Mouse (Mus musculus) limb, embryonic 12.5 days (tissue): ENCODE measurements around the gene Pgp. TPM values are rescaled to one million over a fixed set of nuclear protein-coding genes. Genes with fewer than 3 reads are reported as not detected.

Experiments used
- ATAC-seq: fragments of 200-750 bp; cut with Nextera tagmentation; 2 replicates; pipeline ENCODE4 v1.8.0; 2017; ENCODE audit warnings: low read depth, moderate TSS enrichment; ENCODE audit not compliant: insufficient number of reproducible peaks, insufficient read depth, low FRiP score, low TSS enrichment
- H3K27ac ChIP-seq: fragments of 300-500 bp; sonication (generic); 2 replicates; pipeline ENCODE4 v1.5.1; 2016; ENCODE audit warnings: mild to moderate bottlenecking, moderate library complexity
- H3K27me3 ChIP-seq: fragments of 300-500 bp; sonication (generic); 2 replicates; pipeline ENCODE4 v1.6.1; 2016; ENCODE audit warnings: mild to moderate bottlenecking, moderate library complexity
- H3K36me3 ChIP-seq: fragments of 300-500 bp; sonication (generic); 2 replicates; pipeline ENCODE4 v1.6.1; 2016; ENCODE audit warnings: mild to moderate bottlenecking, moderate library complexity
- H3K4me1 ChIP-seq: fragments of 300-500 bp; sonication (generic); replicated peaks from 2 replicates; pipeline ENCODE4 v1.6.1; 2016
- H3K4me2 ChIP-seq: fragments of 300-500 bp; sonication (generic); 2 replicates; pipeline ENCODE4 v1.6.1; 2016; ENCODE audit warnings: mild to moderate bottlenecking, moderate library complexity
- H3K4me3 ChIP-seq: fragments of 300-500 bp; sonication (generic); replicated peaks from 2 replicates; pipeline ENCODE4 v1.5.1; 2016; ENCODE audit warnings: mild to moderate bottlenecking
- H3K9ac ChIP-seq: fragments of 300-500 bp; sonication (generic); replicated peaks from 2 replicates; pipeline ENCODE4 v1.6.1; 2016; ENCODE audit warnings: mild to moderate bottlenecking, moderate library complexity
- H3K9me3 ChIP-seq: fragments of 300-500 bp; sonication (generic); 2 replicates; pipeline ENCODE4 v1.6.1; 2016; ENCODE audit warnings: mild to moderate bottlenecking, moderate library complexity
- WGBS: fragments of 180-500 bp; shearing (Covaris S2); methylation state at CpG from one replicate; pipeline ENCODE4 v1.1.7; 2016; 5-methylcytosine and 5-hydroxymethylcytosine counted together
- polyA plus RNA-seq: library from polyadenylated mRNA; unstranded; fragments of >200 nt; fragmentation: Nextera tagmentation; extraction: Ambion mirVana; gene quantifications from 2 replicates; pipeline ENCODE4 v1.2.1, GENCODE M21; 2016

The Pgp gene
- polyA plus RNA-seq, 1 experiment from 2014 or later, result 56.6 TPM

DNA sequence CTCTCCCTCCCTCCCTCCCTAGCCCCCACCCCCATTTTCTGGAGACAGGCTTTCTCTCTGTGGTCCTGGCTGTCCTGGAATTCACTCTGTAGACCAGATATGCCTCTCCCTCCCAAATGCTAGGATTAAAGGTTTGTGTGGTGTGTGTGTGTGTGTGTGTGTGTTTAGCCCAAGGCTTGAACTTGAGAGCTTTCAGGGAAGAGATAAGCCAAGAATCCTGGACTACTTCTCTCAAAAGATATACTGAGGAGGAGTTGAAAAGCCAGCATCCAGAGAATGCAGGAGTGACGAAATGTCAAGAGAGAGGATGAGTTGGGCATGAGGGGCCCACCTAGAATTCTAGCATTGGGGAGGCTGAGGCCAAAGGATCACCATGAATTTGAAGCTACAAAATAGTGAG lies 7.3 kb upstream of the Pgp start:
- H3K9ac ChIP-seq, result no peak overlapping the region
- no peaks in the 10 kb centered on the region for H3K9me3 ChIP-seq
- H3K27me3 ChIP-seq, result no peaks in the 10 kb centered on the region
- no peak overlapping the region for H3K27ac ChIP-seq
- H3K4me2 ChIP-seq, result no peak overlapping the region
- H3K4me3 ChIP-seq, result no peak overlapping the region
- no peak for ATAC-seq
- no peaks in the 10 kb centered on the region for H3K36me3 ChIP-seq
- no peaks in the 10 kb centered on the region for H3K4me1 ChIP-seq
- WGBS, result 93% methylated on average over 1 of the region's 1 CpGs

DNA sequence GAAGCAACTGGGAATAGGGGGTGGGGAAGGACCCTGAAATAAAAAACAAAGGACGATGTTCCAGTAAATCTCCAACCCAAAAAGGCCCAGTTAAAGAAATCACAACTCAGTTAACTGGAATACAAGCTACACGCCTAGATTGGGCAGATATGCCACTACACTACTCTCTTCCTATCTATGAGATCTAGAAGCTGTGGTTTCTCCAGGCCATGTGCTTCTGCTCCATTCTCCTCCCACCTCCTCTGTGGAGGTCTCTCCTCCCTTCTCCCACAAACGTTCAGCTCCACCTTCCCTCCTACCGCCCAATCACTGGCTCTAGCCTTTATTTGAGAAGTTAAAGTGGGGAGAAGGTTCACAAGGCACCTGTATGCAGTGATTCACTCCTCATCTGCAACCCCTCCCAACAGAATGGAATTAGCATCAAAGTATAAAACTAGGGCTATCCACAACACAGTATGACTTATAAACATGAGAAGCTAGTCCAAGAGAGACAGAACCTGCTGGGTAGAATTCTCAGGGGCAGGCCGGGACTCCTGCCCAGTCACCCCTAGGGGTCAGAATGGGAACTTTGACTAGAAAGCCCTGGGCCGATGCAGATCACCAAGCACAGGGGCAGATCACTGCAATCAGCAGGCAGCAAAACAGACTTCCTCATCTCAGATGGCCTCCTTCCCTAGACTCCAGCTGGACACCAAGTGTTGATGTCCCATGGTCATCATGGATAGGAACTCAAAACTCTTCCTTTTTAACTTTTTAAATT lies 6.6 kb upstream of the Pgp start:
- H3K36me3 ChIP-seq, result no peaks in the 10 kb centered on the region
- no peak overlapping the region for H3K27ac ChIP-seq
- H3K4me2 ChIP-seq, result no peak overlapping the region
- no peaks in the 10 kb centered on the region for H3K4me1 ChIP-seq
- no peaks in the 10 kb centered on the region for H3K9me3 ChIP-seq
- H3K27me3 ChIP-seq, result no peaks in the 10 kb centered on the region
- WGBS, result 58% methylated on average over 6 of the region's 6 CpGs
- H3K4me3 ChIP-seq, result no peak overlapping the region
- no peak overlapping the region for H3K9ac ChIP-seq
- ATAC-seq, result no peak

DNA sequence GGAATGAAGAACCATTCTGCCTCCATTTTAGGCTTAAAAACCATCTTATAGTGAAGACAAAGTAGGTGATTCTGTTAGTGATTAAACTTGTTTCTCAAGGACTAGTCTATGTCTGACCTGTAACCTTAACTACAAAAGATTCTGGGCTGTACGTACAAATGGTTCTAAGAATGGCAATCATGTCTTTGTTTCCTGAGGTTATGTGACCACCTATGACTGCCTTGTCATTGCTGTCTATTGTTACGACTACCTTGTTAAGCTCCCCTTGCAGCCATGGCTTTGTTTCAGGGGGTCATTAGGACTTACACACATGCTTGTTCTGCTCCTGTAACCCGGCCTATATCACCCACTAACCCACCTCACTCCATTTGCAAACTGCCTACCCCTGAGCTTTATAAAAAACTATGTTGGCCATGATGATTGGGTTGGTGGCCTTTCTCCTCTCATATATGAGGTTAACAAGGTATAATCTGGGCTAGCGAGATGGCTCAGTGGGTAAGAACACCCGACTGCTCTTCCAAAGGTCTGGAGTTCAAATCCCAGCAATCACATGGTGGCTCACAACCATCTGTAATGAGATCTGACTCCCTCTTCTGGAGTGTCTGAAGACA lies 1.5 kb upstream of the Pgp start:
- no peak overlapping the region for H3K4me2 ChIP-seq
- no peak overlapping the region for H3K9ac ChIP-seq
- no peaks in the 10 kb centered on the region for H3K9me3 ChIP-seq
- no peaks in the 10 kb centered on the region for H3K27me3 ChIP-seq
- H3K4me1 ChIP-seq, result peaks cover 26% of the 10 kb centered on the region
- no peak overlapping the region for H3K27ac ChIP-seq
- peaks cover 14% of the 10 kb centered on the region for H3K36me3 ChIP-seq
- ATAC-seq, result no peak
- H3K4me3 ChIP-seq, result no peak overlapping the region
- WGBS, result 91% methylated on average over 5 of the region's 5 CpGs

DNA sequence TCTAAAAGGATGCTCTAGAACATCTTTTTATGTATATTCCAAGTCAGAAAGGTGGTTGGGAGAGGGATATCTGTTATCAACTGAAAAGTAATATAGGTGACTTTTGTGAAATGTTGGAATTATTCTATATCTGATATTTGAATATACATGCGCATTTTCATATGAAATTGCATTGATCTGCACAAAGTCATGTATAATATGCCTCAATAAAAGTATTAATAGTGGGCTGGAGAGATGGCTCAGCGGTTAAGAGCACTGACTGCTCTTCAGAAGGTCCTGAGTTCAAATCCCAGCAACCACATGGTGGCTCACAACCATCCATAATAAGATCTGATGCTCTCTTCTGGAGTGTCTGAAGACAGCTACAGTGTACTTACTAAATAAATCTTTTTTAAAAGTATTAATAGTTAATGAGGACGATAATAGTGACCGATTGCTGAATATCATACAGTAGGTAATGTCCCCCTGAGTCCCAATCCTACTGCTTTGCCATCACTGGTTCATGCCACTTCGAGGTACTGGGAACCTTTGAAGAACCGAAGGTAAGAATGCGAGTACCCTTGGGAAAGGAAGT lies 769 bp upstream of the Pgp start:
- Histone ChIP-seq H3K4me1 (peaks cover 32% of the 10 kb centered on the region), H3K4me3 (peak overlapping the region; percentile 87), H3K4me2 (peak overlapping the region; percentile 98), H3K27ac (peak overlapping the region; percentile 78), H3K9ac (peak overlapping the region; percentile 87), H3K9me3 (no peaks in the 10 kb centered on the region), H3K36me3 (peaks cover 21% of the 10 kb centered on the region), H3K27me3 (no peaks in the 10 kb centered on the region)
- ATAC-seq, result no peak
- WGBS, result 18% methylated on average over 7 of the region's 7 CpGs

DNA sequence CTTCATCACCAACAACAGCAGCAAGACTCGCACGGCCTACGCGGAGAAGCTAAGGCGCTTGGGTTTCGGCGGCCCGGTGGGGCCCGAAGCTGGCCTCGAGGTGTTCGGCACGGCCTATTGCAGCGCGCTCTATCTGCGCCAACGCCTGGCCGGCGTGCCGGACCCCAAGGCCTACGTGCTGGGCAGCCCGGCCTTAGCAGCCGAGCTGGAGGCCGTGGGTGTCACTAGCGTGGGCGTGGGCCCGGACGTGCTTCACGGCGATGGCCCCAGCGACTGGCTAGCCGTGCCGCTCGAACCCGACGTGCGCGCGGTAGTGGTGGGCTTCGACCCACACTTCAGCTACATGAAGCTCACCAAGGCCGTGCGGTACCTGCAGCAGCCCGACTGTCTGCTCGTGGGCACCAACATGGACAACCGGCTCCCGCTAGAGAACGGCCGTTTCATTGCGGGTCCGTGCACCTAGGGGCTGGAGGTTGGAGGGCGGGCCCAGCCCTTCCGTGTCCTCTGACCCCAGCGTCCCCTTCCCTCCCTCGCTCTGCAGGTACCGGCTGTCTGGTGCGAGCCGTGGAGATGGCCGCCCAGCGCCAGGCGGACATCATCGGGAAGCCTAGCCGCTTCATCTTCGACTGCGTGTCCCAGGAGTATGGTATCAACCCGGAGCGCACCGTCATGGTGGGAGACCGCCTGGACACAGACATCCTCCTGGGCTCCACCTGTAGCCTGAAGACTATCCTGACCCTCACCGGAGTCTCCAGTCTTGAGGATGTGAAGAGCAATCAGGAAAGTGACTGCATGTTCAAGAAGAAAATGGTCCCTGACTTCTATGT lies 722 bp downstream of the Pgp start:
- peaks cover 36% of the 10 kb centered on the region for H3K36me3 ChIP-seq
- no peaks in the 10 kb centered on the region for H3K9me3 ChIP-seq
- H3K4me1 ChIP-seq, result peaks cover 35% of the 10 kb centered on the region
- no peaks in the 10 kb centered on the region for H3K27me3 ChIP-seq
- ATAC-seq, result no peak
- H3K4me2 ChIP-seq, result peak overlapping the region; percentile 98
- H3K27ac ChIP-seq, result peak overlapping the region; percentile 78
- 1% methylated on average over 68 of the region's 68 CpGs for WGBS
- peak overlapping the region; percentile 87 for H3K9ac ChIP-seq
- peak overlapping the region; percentile 87 for H3K4me3 ChIP-seq

DNA sequence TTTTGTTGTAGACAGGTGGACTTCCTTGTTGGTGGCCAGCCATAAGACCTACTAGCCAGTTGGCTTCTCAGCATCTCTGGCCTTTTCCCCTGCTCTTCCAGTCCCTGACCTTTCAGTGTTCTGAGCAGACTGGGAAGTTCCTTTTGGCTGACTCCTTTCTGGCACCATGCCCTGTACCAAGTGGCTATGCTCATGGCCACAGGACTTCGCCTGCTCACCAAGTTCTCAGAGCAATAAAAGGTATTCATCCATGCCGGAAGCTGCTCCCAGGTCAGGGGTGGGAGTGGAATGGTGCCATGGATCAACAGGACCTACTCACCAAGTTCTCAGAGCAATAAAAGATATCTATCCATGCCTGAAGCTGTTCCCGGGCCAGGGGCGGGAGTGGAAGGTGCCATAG lies 2.3 kb downstream of the Pgp start:
- H3K9me3 ChIP-seq, result no peaks in the 10 kb centered on the region
- peak overlapping the region; percentile 98 for H3K4me2 ChIP-seq
- WGBS, result 83% methylated on average over 4 of the region's 4 CpGs
- H3K36me3 ChIP-seq, result peaks cover 52% of the 10 kb centered on the region
- peaks cover 35% of the 10 kb centered on the region for H3K4me1 ChIP-seq
- H3K4me3 ChIP-seq, result peak overlapping the region; percentile 87; the same call in 1 of the 2 replicates
- H3K27ac ChIP-seq, result peak overlapping the region; percentile 35; the same call in 1 of the 2 replicates
- ATAC-seq, result no peak
- no peaks in the 10 kb centered on the region for H3K27me3 ChIP-seq
- no peak overlapping the region for H3K9ac ChIP-seq

DNA sequence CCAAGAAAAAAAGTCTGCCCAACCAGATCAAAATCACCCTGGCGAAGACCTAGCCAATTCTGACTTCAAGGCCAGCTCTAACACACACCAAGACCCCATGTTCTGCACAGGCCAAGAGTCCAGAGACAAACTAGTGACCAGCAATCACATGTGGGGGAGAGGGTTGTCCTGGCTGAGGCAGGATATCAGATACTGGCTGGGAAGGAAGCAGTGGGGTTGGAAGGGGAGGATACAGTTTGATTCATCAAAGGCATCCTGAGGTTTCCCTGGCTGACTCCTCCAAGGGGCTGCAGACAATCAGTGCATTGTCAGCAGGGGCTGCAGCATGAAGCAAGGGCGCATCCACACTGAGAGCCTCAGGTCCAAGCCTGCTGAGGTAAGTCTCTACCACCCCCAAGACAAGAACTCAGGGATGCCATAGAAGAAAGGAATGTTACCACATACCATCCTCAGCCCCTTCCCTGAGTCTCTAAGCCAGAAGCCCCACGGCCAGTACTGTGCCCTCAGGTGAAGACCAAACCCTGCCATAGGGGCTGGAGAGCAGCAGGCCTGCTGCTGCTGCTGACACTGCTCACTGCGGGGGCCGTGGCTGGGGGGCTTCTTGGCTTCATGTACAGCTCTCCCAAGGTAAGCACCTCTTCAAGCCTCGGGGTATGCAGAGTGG lies 3.6 kb downstream of the Pgp start, which contains the start of gene Bricd5:
TSS of gene Bricd5 (plus strand) at position 273 of the 664 bp plus-strand sequence.
- Histone ChIP-seq H3K36me3 (peaks cover 57% of the 10 kb centered on the region), H3K4me2 (peak within 1 kb of the TSS; percentile 98; the same call in 1 of the 2 replicates)

DNA sequence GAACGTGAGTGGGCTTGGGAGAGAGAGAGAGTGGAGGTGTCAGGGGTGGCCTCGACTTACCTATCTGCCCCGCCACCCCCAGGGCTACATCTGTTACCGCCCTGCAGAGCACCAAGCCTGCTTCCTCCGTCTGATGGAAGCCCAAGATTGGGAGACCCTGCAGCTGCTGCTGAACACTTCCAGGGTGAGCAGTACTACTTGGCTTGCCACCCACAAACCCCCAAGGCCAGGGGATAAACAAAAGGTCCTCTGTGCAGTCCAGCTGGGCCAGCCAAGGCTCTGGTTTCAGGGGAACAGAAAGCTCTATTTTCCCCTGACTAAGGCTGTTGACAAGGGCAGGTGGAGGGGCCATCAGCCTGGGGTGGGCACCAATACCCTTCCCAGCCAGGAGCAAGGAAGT lies 4.4 kb downstream of the Pgp start:
- Histone ChIP-seq H3K27ac (peak overlapping the region; percentile 66), H3K4me1 (peaks cover 43% of the 10 kb centered on the region), H3K27me3 (no peaks in the 10 kb centered on the region), H3K9me3 (no peaks in the 10 kb centered on the region), H3K36me3 (peaks cover 57% of the 10 kb centered on the region), H3K9ac (no peak overlapping the region; the same call in 1 of the 2 replicates), H3K4me2 (no peak overlapping the region), H3K4me3 (no peak overlapping the region)
- ATAC-seq, result no peak
- WGBS, result 76% methylated on average over 5 of the region's 5 CpGs

More for the DNA sequence above, 3.6 kb downstream of the Pgp start, which contains the start of gene Bricd5:
- peaks cover 43% of the 10 kb centered on the region for H3K4me1 ChIP-seq
- no peak within 1 kb of the TSS; the same call in 1 of the 2 replicates for H3K9ac ChIP-seq
- peak within 1 kb of the TSS; percentile 66 for H3K27ac ChIP-seq
- no peak for ATAC-seq
- H3K9me3 ChIP-seq, result no peaks in the 10 kb centered on the region
- H3K27me3 ChIP-seq, result no peaks in the 10 kb centered on the region
- 78% methylated on average over 6 of the region's 6 CpGs for WGBS
- no peak within 1 kb of the TSS for H3K4me3 ChIP-seq

DNA sequence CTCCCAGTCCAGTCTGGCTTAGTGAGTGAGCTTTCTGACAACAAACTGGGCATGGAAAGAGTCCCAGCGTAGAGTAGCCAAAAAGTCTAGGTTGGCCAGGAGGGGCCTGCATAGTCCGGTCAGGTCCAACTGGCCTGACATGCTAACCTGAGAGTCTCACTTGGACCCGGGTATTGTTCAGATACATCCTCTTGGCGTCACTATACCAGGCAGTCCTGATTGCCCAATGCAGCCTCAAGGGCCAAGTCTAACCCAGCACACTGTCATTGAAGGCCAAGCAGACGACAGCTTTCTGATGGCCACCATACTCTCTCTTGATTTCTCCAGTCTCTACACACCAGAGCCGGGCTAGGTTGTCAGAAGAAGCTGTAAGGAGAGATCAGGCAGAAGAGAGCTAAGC lies 5.4 kb downstream of the Pgp start:
- H3K27ac ChIP-seq, result no peak overlapping the region
- H3K4me2 ChIP-seq, result no peak overlapping the region
- H3K4me1 ChIP-seq, result peaks cover 47% of the 10 kb centered on the region
- peaks cover 57% of the 10 kb centered on the region for H3K36me3 ChIP-seq
- 93% methylated on average over 6 of the region's 6 CpGs for WGBS
- ATAC-seq, result no peak
- no peak overlapping the region for H3K4me3 ChIP-seq
- no peak overlapping the region for H3K9ac ChIP-seq
- no peaks in the 10 kb centered on the region for H3K27me3 ChIP-seq
- no peaks in the 10 kb centered on the region for H3K9me3 ChIP-seq

DNA sequence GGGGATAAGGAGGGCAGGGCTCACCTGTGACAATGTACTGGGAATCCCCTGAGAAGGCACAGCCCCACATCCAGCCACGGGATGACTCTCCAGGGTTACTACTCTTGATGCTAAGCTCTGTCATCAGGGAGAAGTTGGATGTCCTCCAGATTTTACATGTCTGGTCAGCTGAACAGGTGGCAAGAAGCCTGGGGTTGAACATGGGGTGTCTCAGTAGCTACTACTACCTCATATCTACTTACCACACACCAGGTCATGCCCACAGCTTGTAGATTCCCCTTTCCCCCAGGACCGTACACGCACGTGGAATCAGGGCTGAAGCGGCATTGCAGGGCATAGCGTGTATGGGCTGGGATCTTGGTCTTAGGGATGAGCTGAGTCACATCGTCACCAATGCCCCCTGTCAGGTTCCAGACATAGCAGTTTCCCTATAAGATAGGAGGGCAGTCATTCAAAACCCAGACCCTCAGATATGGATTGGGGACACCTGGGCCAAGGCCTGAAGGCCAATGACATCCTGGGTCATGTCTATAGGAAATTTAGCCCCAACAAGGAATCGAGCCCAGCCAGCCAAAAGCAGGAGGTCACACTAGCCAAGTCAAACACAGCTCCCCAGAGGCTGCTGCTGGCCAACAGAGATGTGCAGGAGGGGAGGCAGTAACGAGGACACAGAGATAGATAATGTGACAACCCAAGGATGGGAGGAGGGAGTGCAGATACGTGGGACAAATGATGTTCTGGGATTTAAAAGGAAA lies 6.0 kb downstream of the Pgp start:
- ATAC-seq, result no peak
- no peak overlapping the region for H3K27ac ChIP-seq
- peaks cover 41% of the 10 kb centered on the region for H3K4me1 ChIP-seq
- no peaks in the 10 kb centered on the region for H3K27me3 ChIP-seq
- no peak overlapping the region for H3K9ac ChIP-seq
- 95% methylated on average over 10 of the region's 10 CpGs for WGBS
- no peaks in the 10 kb centered on the region for H3K9me3 ChIP-seq
- H3K4me3 ChIP-seq, result no peak overlapping the region
- H3K4me2 ChIP-seq, result no peak overlapping the region
- H3K36me3 ChIP-seq, result peaks cover 57% of the 10 kb centered on the region
